Mouse (Mus musculus) lung, adult 18-20 months (tissue): ENCODE data around the gene Msi2.

Experiments
- DNase-seq, 2 experiments: peaks; one replicate each; pipeline ENCODE4 v3.0.0; 2022; ENCODE audit warnings: mixed read lengths in 2 of 2

Msi2 gene

DNA sequence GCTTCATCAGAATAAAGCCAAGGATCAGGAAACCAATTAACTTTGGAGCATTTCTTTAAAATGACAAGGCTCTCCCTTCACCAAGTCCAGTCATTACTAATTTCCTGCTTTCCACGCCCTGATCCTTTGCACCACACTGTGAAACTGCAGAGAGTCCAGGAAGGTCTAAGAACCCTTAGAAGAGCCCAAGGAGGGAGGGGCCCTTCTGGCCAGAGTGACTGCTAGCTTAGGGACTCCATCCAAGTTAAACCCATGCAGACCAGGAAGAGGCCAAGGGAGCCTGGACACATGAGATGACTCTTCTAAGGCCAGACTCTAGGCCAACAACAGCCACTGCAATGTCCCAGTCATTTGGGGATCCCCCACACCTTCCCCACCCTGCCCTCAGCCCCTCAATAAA lies 83.7 kb downstream of the Msi2 start:
- peak; percentile 58 to 75 for DNase-seq

DNA sequence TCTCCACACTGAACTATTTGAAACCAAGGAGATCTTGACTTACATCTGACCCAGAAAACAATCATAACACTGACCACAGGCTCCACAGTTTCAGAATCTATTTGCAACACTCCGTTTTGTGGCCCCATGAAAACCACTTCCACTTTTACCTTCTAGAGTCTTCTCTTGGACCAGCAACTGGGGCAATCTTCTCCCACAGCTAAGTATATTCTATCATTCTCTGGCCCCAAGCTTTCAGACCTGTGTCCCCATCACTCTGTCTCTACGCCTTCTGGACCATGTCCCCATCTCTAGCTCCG lies 86.4 kb downstream of the Msi2 start:
- no peak for DNase-seq

GRCm38 (mm10) chr11:88631084-88631931 lies 87.0 kb downstream of the Msi2 start:
- DNase-seq = peak in 1 of 2 experiments; percentile 50

DNA sequence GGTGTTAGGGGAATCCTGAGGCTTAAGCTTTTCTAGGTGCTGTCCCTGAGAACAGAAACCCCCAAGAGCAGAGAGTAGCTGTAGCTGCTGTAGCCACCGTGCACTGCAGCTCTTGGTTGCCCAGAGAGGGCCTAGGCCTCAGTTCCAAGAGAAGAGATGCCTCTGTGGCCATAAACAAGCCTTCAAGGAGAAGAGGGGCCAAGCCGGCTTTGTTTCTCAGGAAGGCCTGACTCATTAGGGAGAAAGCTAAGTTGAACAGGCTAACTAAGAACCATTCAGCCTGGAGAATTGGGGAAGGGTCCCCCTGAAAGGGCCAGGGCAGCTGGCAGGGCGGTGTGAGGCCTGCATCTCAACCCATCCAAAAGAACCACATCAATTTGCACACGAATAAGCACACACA lies 88.7 kb downstream of the Msi2 start:
- DNase-seq = no peak

GRCm38 (mm10) chr11:88629165-88629564 lies 89.1 kb downstream of the Msi2 start:
- DNase-seq = peak in 1 of 2 experiments; percentile 33

GRCm38 (mm10) chr11:88628676-88629075 lies 89.6 kb downstream of the Msi2 start:
- no peak for DNase-seq

DNA sequence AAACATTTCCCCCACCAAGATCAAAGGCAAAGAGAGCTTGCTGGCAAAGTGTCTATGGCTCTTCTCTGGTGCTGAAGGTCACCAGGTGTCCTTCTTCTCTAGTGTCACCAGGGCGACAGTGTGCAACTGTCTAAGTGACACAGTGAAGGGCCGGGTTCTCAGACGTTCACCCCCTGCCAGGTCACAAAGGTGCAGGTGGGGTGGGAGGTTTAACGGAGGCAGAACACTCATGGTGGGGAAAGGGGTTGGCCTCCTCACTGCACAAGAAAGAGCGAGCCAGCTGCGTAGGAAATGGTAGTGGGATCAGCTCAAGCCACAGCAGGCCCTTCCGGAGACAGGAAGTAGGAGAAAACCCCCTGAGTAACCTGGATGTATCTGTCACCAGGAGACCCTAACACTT lies 91.0 kb downstream of the Msi2 start:
- DNase-seq = no peak

DNA sequence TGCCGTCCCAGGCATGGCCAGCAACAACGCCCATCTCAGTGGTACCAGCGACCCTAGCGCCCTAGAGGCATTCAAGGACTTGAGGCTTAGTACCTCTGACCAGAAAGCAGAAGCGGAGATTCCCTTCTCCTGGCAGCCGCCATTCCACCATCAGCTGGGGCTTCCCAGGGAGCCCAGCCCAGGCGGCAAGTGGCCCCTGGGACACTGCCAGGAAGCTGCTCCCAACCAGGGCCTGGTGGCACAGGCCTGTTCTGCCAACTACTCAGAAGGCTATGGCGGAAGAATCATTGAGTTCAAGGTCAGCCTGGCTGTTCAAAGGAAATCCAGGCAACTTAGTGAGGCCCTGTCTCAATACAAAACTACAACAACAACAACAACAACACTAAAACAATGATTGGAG lies 91.7 kb downstream of the Msi2 start:
- DNase-seq = peak in 1 of 2 experiments; percentile 39

DNA sequence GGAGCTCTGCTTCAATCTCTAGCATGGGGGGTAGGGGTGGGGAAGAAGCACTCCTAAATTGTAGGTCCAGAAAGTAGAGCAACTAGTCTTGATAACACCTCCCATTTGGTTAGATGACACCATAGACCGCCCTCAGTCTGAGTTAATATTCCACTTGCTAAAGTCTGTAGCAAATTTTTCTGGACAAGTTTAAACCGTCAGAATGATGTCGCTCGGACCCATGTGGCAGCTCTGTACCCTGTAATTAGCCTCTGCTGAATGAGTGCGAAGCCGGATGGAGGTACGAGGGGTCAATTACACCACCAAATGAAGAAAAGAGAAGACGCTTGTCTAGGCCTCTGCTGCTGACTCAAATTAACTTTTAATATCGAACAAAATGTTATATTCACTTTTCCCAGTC lies 92.3 kb downstream of the Msi2 start:
- no peak for DNase-seq

DNA sequence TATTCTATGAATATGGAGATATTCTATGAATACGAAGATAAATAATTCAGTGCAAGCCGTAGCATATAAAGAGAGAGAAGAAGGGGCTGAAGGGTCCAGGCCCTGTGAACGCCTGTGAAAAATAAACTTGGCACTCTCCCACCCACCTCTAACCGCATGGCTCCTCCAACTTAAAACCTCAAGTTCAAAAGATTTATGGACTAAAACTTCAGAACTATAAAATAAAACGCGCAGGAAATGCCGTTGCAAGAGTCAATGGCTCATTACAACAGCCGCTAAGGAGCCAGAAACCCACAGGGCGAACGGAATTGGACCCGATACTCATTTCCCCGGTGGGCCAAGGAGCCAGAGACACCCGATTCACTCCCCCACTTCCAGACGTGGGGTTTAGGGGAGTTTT lies 93.2 kb downstream of the Msi2 start:
- no peak for DNase-seq

GRCm38 (mm10) chr11:88624627-88625026 lies 93.7 kb downstream of the Msi2 start:
- DNase-seq = no peak

DNA sequence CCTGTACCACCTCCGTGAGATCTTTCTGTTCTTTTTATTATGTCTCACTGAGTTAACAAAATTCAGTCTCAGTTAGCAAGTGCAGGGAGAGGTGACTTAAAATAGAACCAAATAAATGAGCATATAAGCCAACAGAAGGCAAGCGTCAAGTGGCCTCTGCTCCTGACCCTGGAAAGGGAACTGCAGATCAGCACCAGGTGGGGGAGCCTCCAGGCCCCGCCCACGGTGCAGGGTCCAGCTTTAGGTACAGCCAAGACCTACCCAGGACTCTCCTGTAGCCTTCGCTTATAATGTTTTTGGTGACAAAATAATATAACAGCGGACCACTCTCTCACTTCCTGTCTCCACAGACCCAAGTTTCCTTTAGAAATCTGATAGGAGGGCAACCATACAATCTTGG lies 94.6 kb downstream of the Msi2 start:
- DNase-seq = no peak

DNA sequence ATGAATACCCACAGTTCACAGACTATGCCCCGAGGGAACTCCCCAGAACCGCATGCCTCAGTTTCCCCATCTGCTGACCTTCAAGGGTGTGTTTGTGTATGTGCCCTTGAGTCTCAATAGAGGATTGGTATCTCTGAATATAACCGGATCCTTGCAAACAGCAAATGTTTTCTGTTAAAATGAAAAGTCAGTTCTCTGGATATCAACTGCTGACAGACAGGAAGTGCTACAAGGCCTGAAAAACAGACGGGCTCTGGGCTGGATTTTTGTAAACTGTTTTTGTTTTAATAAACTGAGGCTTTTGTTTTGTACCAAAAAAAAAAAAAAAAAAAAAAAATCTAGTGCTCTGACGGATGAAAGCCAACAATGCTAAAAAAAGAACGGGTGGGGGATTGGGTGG lies 95.8 kb downstream of the Msi2 start:
- no peak for DNase-seq

- no peak for DNase-seq
Observed at GRCm38 (mm10) chr11:88621789-88622188, 96.5 kb downstream of the Msi2 start.

GRCm38 (mm10) chr11:88620158-88620973 lies 97.9 kb downstream of the Msi2 start:
- peak; percentile 75 to 84 for DNase-seq

DNA sequence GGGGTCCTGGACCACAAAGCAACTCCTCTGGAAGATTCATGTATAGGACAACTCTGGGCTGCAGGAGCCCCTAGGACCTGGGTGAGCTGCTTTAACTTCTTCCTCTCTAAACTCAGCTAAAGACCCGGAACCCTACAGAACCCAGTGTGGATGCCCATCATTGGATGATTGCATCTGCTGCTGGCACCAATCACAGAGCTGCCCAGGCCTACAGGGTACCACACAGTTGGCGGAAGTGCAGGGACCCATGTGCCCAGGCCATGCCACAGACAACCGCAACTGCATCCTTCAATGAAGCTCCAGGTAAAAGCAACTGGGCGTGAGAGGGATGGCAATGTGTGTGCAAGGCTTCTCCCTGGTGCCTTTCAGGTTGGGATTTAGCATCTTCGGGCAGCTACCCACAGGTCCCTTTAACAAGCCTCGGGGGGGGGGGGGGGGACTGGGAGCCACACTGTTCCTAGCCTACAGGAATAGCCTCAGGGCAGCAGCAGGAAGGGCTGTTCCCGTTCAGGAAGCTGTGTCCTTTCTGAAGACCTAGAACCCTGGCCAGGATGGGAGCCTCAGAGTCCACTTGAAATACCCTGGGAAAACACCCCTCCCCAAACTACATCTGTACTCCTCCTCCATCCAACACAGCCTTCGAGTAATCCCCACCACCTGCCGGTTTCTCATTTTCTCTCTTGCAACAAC lies 98.7 kb downstream of the Msi2 start:
- DNase-seq = peak in 1 of 2 experiments; percentile 45

DNA sequence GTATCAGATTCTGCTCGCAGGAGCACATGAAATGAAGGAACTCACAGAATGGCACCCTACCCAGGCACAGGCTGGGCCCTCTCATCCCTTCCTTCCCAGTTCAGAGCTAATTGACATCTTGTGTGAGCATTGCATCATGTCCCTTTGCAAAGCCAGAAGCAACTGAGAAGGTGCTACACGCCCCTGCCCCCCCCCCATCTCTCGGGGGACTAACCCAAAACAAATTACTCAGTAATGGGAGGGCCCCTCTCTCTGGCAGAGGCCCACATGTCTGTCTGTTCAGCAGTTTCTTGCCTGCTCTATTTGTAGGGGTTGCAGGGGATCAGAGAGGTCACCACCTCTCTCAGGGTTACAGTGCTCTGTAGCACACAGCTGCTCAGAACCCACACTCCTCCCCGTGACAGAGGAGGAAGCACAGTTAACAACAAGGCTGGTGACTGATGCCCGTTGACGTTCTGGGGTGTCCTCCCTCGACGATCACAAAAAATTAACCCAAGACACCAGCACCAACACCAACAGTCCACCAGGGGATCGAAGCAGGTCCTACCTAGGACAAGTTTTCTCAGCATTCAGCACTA lies 99.5 kb downstream of the Msi2 start:
- peak; percentile 64 to 77 for DNase-seq

GRCm38 (mm10) chr11:88618005-88618501 lies 100.3 kb downstream of the Msi2 start:
- peak in 1 of 2 experiments; percentile 63 for DNase-seq

DNA sequence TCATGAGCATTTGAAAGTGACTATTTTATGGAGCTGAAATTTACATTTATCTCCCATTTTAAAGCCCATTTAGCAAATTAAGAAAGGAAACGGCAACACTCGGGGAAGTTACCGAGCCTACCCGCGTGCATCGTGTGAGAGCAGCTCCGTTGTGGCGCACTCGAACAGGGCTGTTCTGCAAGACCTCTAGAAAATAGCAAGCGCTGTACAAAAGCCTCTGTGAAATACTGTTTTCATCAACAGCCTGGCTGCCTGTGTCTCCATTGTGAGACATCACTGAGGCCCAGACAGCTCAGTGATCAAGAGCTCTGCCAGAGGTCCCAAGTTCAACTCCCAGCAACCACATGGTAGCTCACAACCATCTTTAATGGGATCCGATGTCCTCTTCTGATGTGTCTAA lies 100.9 kb downstream of the Msi2 start:
- no peak for DNase-seq

- peak in 1 of 2 experiments; percentile 57 for DNase-seq
Observed at GRCm38 (mm10) chr11:88614527-88615305, 103.6 kb downstream of the Msi2 start.

GRCm38 (mm10) chr11:88613771-88614526 lies 104.4 kb downstream of the Msi2 start:
- DNase-seq = peak; percentile 71 to 74
